Mouse (Mus musculus): Measurements from ENCODE around the gene Lrg1. TPM values are rescaled to one million over a fixed set of nuclear protein-coding genes. Genes with fewer than 3 reads are reported as not detected.

The Lrg1 gene
- polyA plus RNA-seq, 1 experiment: 50.0 TPM

- H3K4me3 ChIP-seq (replicated peaks; ENCODE audit: control insufficient read depth, low read depth, low read length): no peak overlapping the region
- no peak for TF ChIP-seq POLR2A (IDR thresholded peaks at IDR 0.05; ENCODE audit: borderline replicate concordance, control insufficient read depth, low read depth, low read length)
- no peak for TF ChIP-seq CTCF (IDR thresholded peaks at IDR 0.05; ENCODE audit: control insufficient read depth, insufficient read depth, low read length)
- H3K27ac ChIP-seq (ENCODE audit: control insufficient read depth, insufficient read depth, low read depth, low read length, poor library complexity): no peak overlapping the region
- WGBS: 91% methylated on average over 5 of the region's 5 CpGs
- 0 out of 2 replicates have a peak, but pooled peaks cover 1% of the 10 kb centered on the region for H3K4me1 ChIP-seq (ENCODE audit: control insufficient read depth, insufficient read depth, low read length)
Observed at GRCm38 (mm10) chr17:56072243-56072642, 49.6 kb downstream of the Lrg1 start.

GRCm38 (mm10) chr17:56071126-56071525, 50.7 kb downstream of the Lrg1 start:
- H3K4me1 ChIP-seq (ENCODE audit: control insufficient read depth, insufficient read depth, low read length): 0 out of 2 replicates have a peak, but pooled peaks cover 1% of the 10 kb centered on the region
- no peak overlapping the region for H3K4me3 ChIP-seq (replicated peaks; ENCODE audit: control insufficient read depth, low read depth, low read length)
- TF ChIP-seq CTCF (IDR thresholded peaks at IDR 0.05; ENCODE audit: control insufficient read depth, insufficient read depth, low read length): no peak
- TF ChIP-seq POLR2A (IDR thresholded peaks at IDR 0.05; ENCODE audit: borderline replicate concordance, control insufficient read depth, low read depth, low read length): no peak

More at GRCm38 (mm10) chr17:56071126-56071525, 50.7 kb downstream of the Lrg1 start:
- H3K27ac ChIP-seq (ENCODE audit: control insufficient read depth, insufficient read depth, low read depth, low read length, poor library complexity): no peak overlapping the region

Other genes starting within 250 kb of the Lrg1 start
- not detected in 2 replicates for gene Zfp119a, start 243.1 kb downstream of the Lrg1 start, polyA plus RNA-seq (2011; ENCODE audit: insufficient read depth, insufficient read length, low replicate concordance, missing spikeins)
- gene Zfp959, start 229.9 kb downstream of the Lrg1 start, polyA plus RNA-seq (2011; ENCODE audit: insufficient read depth, insufficient read length, low replicate concordance, missing spikeins): 4.0 and 8.3 TPM in 2 replicates
- gene Zfp119b, start 172.5 kb downstream of the Lrg1 start, polyA plus RNA-seq (2011; ENCODE audit: insufficient read depth, insufficient read length, low replicate concordance, missing spikeins): 1.4 TPM in 1 of 2 replicates, not detected in the other
- gene Ebi3, start 169.4 kb downstream of the Lrg1 start, polyA plus RNA-seq (2011; ENCODE audit: insufficient read depth, insufficient read length, low replicate concordance, missing spikeins): 8.5 and 34.4 TPM in 2 replicates
- gene Yju2, start 162.9 kb downstream of the Lrg1 start, polyA plus RNA-seq (2011; ENCODE audit: insufficient read depth, insufficient read length, low replicate concordance, missing spikeins): 9.3 and 12.3 TPM in 2 replicates
- gene Shd, start 151.5 kb downstream of the Lrg1 start, polyA plus RNA-seq (2011; ENCODE audit: insufficient read depth, insufficient read length, low replicate concordance, missing spikeins): 1.6 TPM in 1 of 2 replicates, not detected in the other
- gene Fsd1, start 135.5 kb downstream of the Lrg1 start, polyA plus RNA-seq (2011; ENCODE audit: insufficient read depth, insufficient read length, low replicate concordance, missing spikeins): not detected in 2 replicates
- 3.9 and 10.6 TPM in 2 replicates for gene Stap2, start 116.4 kb downstream of the Lrg1 start, polyA plus RNA-seq (2011; ENCODE audit: insufficient read depth, insufficient read length, low replicate concordance, missing spikeins)
- 13.1 and 47.7 TPM in 2 replicates for gene Mpnd, start 116.3 kb downstream of the Lrg1 start, polyA plus RNA-seq (2011; ENCODE audit: insufficient read depth, insufficient read length, low replicate concordance, missing spikeins)
- gene Sh3gl1, start 85.4 kb downstream of the Lrg1 start, polyA plus RNA-seq (2011; ENCODE audit: insufficient read depth, insufficient read length, low replicate concordance, missing spikeins): 39.9 and 55.5 TPM in 2 replicates
- 55.8 and 73.6 TPM in 2 replicates for gene Chaf1a, start 81.6 kb downstream of the Lrg1 start, polyA plus RNA-seq (2011; ENCODE audit: insufficient read depth, insufficient read length, low replicate concordance, missing spikeins)
- gene Ubxn6, start 47.0 kb downstream of the Lrg1 start, polyA plus RNA-seq (2011; ENCODE audit: insufficient read depth, insufficient read length, low replicate concordance, missing spikeins): 17.7 and 41.7 TPM in 2 replicates
- 62.0 and 145 TPM in 2 replicates for gene Hdgfl2, start 42.4 kb downstream of the Lrg1 start, polyA plus RNA-seq (2011; ENCODE audit: insufficient read depth, insufficient read length, low replicate concordance, missing spikeins)
- gene Plin4, start 12.2 kb downstream of the Lrg1 start, polyA plus RNA-seq (2011; ENCODE audit: insufficient read depth, insufficient read length, low replicate concordance, missing spikeins): 0.52 and 3.4 TPM in 2 replicates
- gene Plin5, start 4.4 kb downstream of the Lrg1 start, polyA plus RNA-seq (2011; ENCODE audit: insufficient read depth, insufficient read length, low replicate concordance, missing spikeins): not detected in 2 replicates
- 3.2 and 3.9 TPM in 2 replicates for gene Sema6b, start 18.3 kb upstream of the Lrg1 start, polyA plus RNA-seq (2011; ENCODE audit: insufficient read depth, insufficient read length, low replicate concordance, missing spikeins)
- 0.63 and 1.7 TPM in 2 replicates for gene Tnfaip8l1, start 40.5 kb upstream of the Lrg1 start, polyA plus RNA-seq (2011; ENCODE audit: insufficient read depth, insufficient read length, low replicate concordance, missing spikeins)
- gene Mydgf, start 61.9 kb upstream of the Lrg1 start, polyA plus RNA-seq (2011; ENCODE audit: insufficient read depth, insufficient read length, low replicate concordance, missing spikeins): 12.5 and 25.9 TPM in 2 replicates
- gene Dpp9, start 96.9 kb upstream of the Lrg1 start, polyA plus RNA-seq (2011; ENCODE audit: insufficient read depth, insufficient read length, low replicate concordance, missing spikeins): 8.4 and 8.9 TPM in 2 replicates
- 6.9 and 10.8 TPM in 2 replicates for gene Fem1a, start 134.8 kb upstream of the Lrg1 start, polyA plus RNA-seq (2011; ENCODE audit: insufficient read depth, insufficient read length, low replicate concordance, missing spikeins)
- gene Ticam1, start 154.8 kb upstream of the Lrg1 start, polyA plus RNA-seq (2011; ENCODE audit: insufficient read depth, insufficient read length, low replicate concordance, missing spikeins): 2.4 and 5.9 TPM in 2 replicates
- gene Plin3, start 170.9 kb upstream of the Lrg1 start, polyA plus RNA-seq (2011; ENCODE audit: insufficient read depth, insufficient read length, low replicate concordance, missing spikeins): 10.9 and 29.6 TPM in 2 replicates
- not detected in 2 replicates for gene Arrdc5, start 178.3 kb upstream of the Lrg1 start, polyA plus RNA-seq (2011; ENCODE audit: insufficient read depth, insufficient read length, low replicate concordance, missing spikeins)
- 77.5 and 109 TPM in 2 replicates for gene Uhrf1, start 181.3 kb upstream of the Lrg1 start, polyA plus RNA-seq (2011; ENCODE audit: insufficient read depth, insufficient read length, low replicate concordance, missing spikeins)
- gene Kdm4b, start 204.1 kb upstream of the Lrg1 start, polyA plus RNA-seq (2011; ENCODE audit: insufficient read depth, insufficient read length, low replicate concordance, missing spikeins): 15.7 and 74.9 TPM in 2 replicates

Data from bone marrow, adult 2 months (tissue).